Mouse (Mus musculus): ENCODE results near the gene Necab2.

Necab2 gene

GRCm38 (mm10) chr8:119446211-119446989, at the start of gene Necab2:
TSS of gene Necab2 (plus strand) at chr8:119446719.
- DNase-seq, result peak; percentile 90 to 94

- DNase-seq, result no peak
Measured at GRCm38 (mm10) chr8:119398558-119398957, 48.0 kb upstream of the Necab2 start.

- no peak for DNase-seq
Measured at GRCm38 (mm10) chr8:119399255-119399654, 47.3 kb upstream of the Necab2 start.

- DNase-seq, result no peak
Measured at GRCm38 (mm10) chr8:119400122-119400671, 46.3 kb upstream of the Necab2 start.

- no peak for DNase-seq
Measured at GRCm38 (mm10) chr8:119400904-119401303, 45.6 kb upstream of the Necab2 start.

GRCm38 (mm10) chr8:119403912-119404311, 42.6 kb upstream of the Necab2 start:
- DNase-seq, result no peak

- no peak for DNase-seq
Measured at GRCm38 (mm10) chr8:119404648-119405047, 41.9 kb upstream of the Necab2 start.

- no peak for DNase-seq
Measured at GRCm38 (mm10) chr8:119408311-119408710, 38.2 kb upstream of the Necab2 start.

GRCm38 (mm10) chr8:119412037-119412734, 34.3 kb upstream of the Necab2 start:
- DNase-seq, result no peak

GRCm38 (mm10) chr8:119412735-119413498, 33.6 kb upstream of the Necab2 start:
- peak; percentile 83 to 89 for DNase-seq

- no peak for DNase-seq
Measured at GRCm38 (mm10) chr8:119413605-119414004, 32.9 kb upstream of the Necab2 start.

- DNase-seq, result no peak
Measured at GRCm38 (mm10) chr8:119420318-119420717, 26.2 kb upstream of the Necab2 start.

GRCm38 (mm10) chr8:119421603-119422122, 24.9 kb upstream of the Necab2 start:
- DNase-seq, result no peak

- DNase-seq, result peak; percentile 52 to 57
Measured at GRCm38 (mm10) chr8:119422123-119422711, 24.3 kb upstream of the Necab2 start.

GRCm38 (mm10) chr8:119423631-119424141, 22.8 kb upstream of the Necab2 start:
- peak in 1 of 2 experiments; percentile 64 for DNase-seq

GRCm38 (mm10) chr8:119424199-119424733, 22.3 kb upstream of the Necab2 start:
- DNase-seq, result no peak

- DNase-seq, result no peak
Measured at GRCm38 (mm10) chr8:119424740-119425139, 21.8 kb upstream of the Necab2 start.

GRCm38 (mm10) chr8:119425533-119425932, 21.0 kb upstream of the Necab2 start:
- no peak for DNase-seq

- DNase-seq, result no peak
Measured at GRCm38 (mm10) chr8:119426069-119426735, 20.3 kb upstream of the Necab2 start.

- DNase-seq, result peak; percentile 60 to 70
Measured at GRCm38 (mm10) chr8:119427634-119428349, 18.7 kb upstream of the Necab2 start.

GRCm38 (mm10) chr8:119428350-119428740, 18.2 kb upstream of the Necab2 start:
- no peak for DNase-seq

Data from cerebellum, postnatal 25 days (tissue).